Mouse (Mus musculus) thymus, postnatal 4 days (tissue): ENCODE results near the gene Atp2a2.

ENCODE experiments used
- DNase-seq: peaks from one replicate; pipeline ENCODE4 v3.0.0; 2021

Atp2a2 gene

GRCm38 (mm10) chr5:122502077-122502941, at the start of gene Atp2a2:
Gene Atp2a2 (minus strand): TSS chr5:122502225.
- peak; percentile 97 for DNase-seq

DNA sequence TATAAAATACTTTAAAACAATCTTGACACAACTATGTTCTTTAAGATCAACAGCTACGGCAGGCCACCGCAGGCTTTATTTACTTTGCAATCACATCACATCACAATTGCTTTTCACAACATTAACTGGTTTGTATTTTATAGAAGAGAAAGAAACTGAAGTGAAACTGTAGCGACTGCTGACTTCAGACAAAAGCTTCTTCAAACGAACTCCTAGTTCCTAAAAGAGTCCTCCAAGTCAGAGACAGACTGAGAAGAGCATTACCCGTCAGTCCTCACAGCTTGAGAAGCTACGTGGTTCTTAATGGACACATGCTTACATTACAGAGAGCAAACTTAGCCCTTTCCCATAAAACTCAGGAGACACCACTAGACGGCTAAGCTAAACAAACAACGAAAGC, 48.4 kb upstream of the Atp2a2 start:
- DNase-seq, result no peak

- DNase-seq, result peak; percentile 24
These were observed 46.6 kb upstream of the Atp2a2 start for GRCm38 (mm10) chr5:122548671-122549070.

GRCm38 (mm10) chr5:122547810-122548209, 45.8 kb upstream of the Atp2a2 start:
- DNase-seq, result no peak

- peak; percentile 50 for DNase-seq
These were observed 45.3 kb upstream of the Atp2a2 start for GRCm38 (mm10) chr5:122547251-122547714.

GRCm38 (mm10) chr5:122543392-122543791, 41.4 kb upstream of the Atp2a2 start:
- no peak for DNase-seq

DNA sequence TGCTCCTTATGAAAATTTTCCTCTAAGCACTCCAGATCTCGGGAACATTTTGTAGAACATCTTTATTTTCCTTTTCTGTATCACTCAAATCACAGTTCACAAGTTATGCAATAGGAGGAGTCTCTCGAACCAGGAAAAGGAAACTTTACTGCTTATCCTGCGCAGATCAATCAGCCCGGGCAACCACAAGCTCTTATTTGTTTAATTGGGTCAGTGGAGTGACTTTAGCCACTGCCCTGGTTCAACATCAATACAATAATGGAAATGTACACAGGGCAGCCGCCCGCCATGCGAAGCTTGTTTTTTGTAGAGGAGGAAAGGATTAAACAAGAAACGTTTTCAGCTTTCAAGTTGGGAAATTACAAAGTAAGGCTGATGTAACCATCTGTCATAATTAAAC, 39.8 kb upstream of the Atp2a2 start:
- DNase-seq, result no peak

GRCm38 (mm10) chr5:122538077-122538476, 36.1 kb upstream of the Atp2a2 start:
- no peak for DNase-seq

DNA sequence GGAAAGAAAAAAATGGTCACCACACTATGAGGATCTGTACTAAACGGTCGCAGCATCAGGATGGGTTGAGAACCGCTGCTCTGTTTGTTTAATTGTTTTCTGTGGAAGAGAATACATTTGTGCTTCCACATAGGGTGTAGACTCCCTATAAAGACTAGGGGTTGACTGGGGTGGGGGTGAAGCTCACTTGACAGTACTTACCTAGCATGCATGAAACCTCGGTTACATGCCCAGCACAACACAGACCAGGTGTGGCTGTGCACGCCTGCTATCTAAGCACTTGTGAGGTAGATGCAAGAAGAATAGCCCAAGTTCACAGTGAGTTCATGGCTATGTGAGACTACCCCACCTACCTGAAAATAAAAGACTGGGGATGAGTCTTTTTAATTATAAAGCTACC, 35.6 kb upstream of the Atp2a2 start:
- DNase-seq, result no peak

- no peak for DNase-seq
These were observed 31.9 kb upstream of the Atp2a2 start for GRCm38 (mm10) chr5:122533884-122534283.

- DNase-seq, result no peak
These were observed 28.0 kb upstream of the Atp2a2 start for GRCm38 (mm10) chr5:122529913-122530604.

DNA sequence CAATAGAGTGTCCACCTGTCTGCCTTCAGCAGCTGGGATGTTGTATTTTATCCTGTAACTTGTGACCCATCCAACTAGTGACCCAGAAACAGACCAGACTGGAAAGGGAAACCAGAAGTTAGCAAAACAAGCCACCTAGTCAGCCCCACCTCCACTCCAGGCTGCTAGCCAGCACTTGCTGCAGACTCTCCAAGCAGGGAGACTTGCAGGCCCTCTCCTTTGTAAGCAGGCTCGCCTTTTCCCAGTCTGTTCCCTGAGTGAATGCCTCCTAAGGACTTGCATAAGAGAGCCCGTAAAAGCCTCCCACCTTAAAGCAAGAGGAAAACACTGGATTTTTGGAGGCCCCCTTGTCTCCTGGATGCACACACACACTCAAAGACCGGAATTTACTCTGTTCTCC, 27.3 kb upstream of the Atp2a2 start:
- DNase-seq, result no peak

DNA sequence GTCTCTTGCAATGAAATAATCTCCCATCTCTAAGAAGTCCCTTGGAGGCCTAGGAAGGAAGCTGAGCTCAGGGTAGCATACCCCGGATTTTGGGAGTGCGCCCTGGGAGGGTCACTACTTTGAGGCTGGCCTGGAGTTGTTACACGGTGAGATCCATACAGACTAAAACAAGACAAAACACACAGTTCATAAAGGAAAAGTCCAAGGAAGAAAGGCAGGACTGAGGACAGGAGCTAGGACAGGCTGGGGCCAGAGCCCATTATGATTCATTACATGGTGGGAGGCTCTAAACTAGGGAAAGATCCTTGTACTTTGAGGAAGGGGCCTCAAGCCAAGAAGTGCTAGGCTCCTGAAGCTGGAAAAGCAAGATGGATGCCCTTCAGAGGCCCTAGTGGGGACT, 26.6 kb upstream of the Atp2a2 start:
- DNase-seq, result no peak

DNA sequence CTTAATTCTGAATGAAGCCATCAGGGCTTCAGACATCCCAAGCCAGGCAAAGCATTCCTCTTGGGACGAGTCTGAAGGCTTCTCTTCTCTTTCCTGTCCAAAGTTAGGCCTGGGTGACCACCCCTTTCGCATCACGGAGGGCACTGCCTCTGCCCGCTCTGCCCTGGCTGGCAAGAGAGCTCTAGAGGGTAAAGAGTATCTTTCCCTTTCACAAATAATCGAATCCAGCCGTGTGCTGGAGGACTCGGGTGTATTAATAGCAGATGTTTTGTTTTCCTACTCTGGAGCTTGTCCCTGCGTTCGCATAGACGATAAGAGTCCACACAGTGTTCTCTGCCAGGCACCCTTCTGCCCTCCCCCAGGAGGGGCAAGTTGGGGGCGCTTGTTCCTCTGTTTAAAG, 25.7 kb upstream of the Atp2a2 start:
- no peak for DNase-seq

GRCm38 (mm10) chr5:122526878-122527730, 25.1 kb upstream of the Atp2a2 start:
- DNase-seq, result no peak

GRCm38 (mm10) chr5:122526405-122526804, 24.4 kb upstream of the Atp2a2 start:
- no peak for DNase-seq

GRCm38 (mm10) chr5:122525238-122525931, 23.4 kb upstream of the Atp2a2 start:
- DNase-seq, result no peak

DNA sequence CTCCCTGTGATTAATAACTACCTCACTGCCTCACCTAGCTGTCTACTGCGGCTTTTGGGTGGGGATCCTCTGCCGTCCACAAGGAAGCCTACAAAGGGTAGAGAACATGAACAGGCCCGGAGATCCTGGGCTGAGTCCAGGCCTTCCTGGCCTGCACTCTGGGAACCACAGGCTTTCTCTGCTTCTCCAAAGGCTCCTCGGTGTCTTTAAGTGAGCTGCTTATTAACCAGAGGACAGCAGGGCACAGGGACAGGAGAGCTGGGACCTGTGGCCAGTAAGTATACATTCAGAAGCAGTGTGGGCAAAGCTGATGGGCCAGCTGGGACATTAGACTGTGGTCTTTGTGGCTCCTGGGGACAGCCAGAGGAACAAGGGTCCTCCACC, 22.8 kb upstream of the Atp2a2 start:
- DNase-seq, result no peak

- DNase-seq, result no peak
These were observed 22.2 kb upstream of the Atp2a2 start for GRCm38 (mm10) chr5:122524244-122524643.

GRCm38 (mm10) chr5:122521130-122521473, 19.1 kb upstream of the Atp2a2 start:
- DNase-seq, result no peak

GRCm38 (mm10) chr5:122520254-122521129, 18.5 kb upstream of the Atp2a2 start:
- DNase-seq, result no peak
